Mouse (Mus musculus) kidney, postnatal 0 days (tissue): Measurements from ENCODE around the gene Col25a1. TPM values are rescaled to one million over a fixed set of nuclear protein-coding genes. Genes with fewer than 3 reads are reported as not detected.

Experiments used
- ATAC-seq: fragments of 200-750 bp; cut with Nextera tagmentation; replicated peaks from 2 replicates; pipeline ENCODE4 v1.8.0; 2017; ENCODE audit warnings: low read depth, moderate number of reproducible peaks, moderate TSS enrichment, moderate library complexity; ENCODE audit not compliant: low FRiP score
- DNase-seq: peaks from one replicate; pipeline ENCODE4 v3.0.0-alpha.2; 2016; ENCODE audit warnings: low spot score
- H3K27ac ChIP-seq: fragments of 300-500 bp; sonication (generic); 2 replicates; pipeline ENCODE4 v1.5.1; 2014; ENCODE audit warnings: mild to moderate bottlenecking
- H3K27me3 ChIP-seq: fragments of 300-500 bp; sonication (generic); 2 replicates; pipeline ENCODE4 v1.6.1; 2014; ENCODE audit warnings: low read length, mixed read lengths; ENCODE audit not compliant: insufficient read depth
- H3K36me3 ChIP-seq: fragments of 300-500 bp; sonication (generic); 2 replicates; pipeline ENCODE4 v1.6.1; 2014; ENCODE audit warnings: low read length, mixed read lengths; ENCODE audit not compliant: insufficient read depth
- H3K4me1 ChIP-seq: fragments of 300-500 bp; sonication (generic); replicated peaks from 2 replicates; pipeline ENCODE4 v1.6.1; 2014; ENCODE audit warnings: antibody characterized with exemption, low read length, mixed read lengths; ENCODE audit not compliant: insufficient read depth
- H3K4me2 ChIP-seq: fragments of 300-500 bp; sonication (generic); 2 replicates; pipeline ENCODE4 v1.6.1; 2014; ENCODE audit warnings: mild to moderate bottlenecking, low read length, moderate library complexity, mixed read lengths
- H3K4me3 ChIP-seq: fragments of 300-500 bp; sonication (generic); replicated peaks from 2 replicates; pipeline ENCODE4 v1.5.1; 2014; ENCODE audit warnings: low read depth, low read length
- H3K9ac ChIP-seq: fragments of 300-500 bp; sonication (generic); 2 replicates; pipeline ENCODE4 v1.6.1; 2014; ENCODE audit warnings: low read depth, low read length
- H3K9me3 ChIP-seq: fragments of 300-500 bp; sonication (generic); replicated peaks from 2 replicates; pipeline ENCODE4 v1.6.1; 2016; ENCODE audit warnings: low read length, inconsistent platforms, mixed read lengths
- CTCF ChIP-seq: IDR thresholded peaks from 2 replicates; pipeline ENCODE4 v1.5.1; 2016; ENCODE audit warnings: antibody characterized with exemption, low read depth, mild to moderate bottlenecking, moderate library complexity
- WGBS: fragments of 180-500 bp; shearing (Covaris S2); extraction: QIAGEN DNeasy Blood & Tissue Kit; methylation state at CpG from one replicate; pipeline ENCODE4 v1.1.7; 2014; 5-methylcytosine and 5-hydroxymethylcytosine counted together
- polyA plus RNA-seq: library from polyadenylated mRNA; unstranded; fragments of >200 nt; fragmentation: Nextera tagmentation; extraction: Ambion mirVana; gene quantifications from 2 replicates; pipeline ENCODE4 v1.2.1, GENCODE M21; 2015

The Col25a1 gene
- polyA plus RNA-seq, 1 experiment from 2014 or later = 1.4 TPM

DNA sequence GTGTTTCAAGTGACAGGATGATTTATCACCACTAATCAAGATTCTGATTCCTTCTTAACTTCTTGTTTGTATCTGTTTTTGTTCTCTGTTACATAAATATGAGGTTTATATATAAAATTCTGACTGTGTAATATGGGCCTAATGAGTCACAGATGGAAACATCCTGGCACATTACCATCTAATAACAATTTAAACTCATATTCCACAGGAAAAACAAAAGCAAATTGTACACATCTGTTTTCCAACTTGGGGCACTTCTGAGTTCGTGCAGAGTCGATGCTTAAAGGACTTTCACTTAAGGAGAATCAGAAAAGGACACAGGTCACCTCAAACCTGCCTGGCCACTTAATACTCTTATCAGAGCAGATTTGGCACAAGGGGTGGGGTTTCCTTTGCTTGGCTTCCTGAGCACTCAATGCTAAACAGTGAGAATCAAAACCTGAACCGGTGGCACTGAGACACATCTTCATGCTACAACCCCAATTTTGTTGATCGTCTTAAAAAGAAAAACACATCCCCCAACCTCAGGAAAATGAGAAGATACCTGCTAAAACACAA, 342.0 kb downstream of the Col25a1 start:
- Histone ChIP-seq H3K4me2 (no peak overlapping the region), H3K9me3 (no peaks in the 10 kb centered on the region), H3K27ac (no peak overlapping the region), H3K4me1 (no peaks in the 10 kb centered on the region), H3K9ac (no peak overlapping the region), H3K36me3 (no peaks in the 10 kb centered on the region), H3K27me3 (no peaks in the 10 kb centered on the region), H3K4me3 (no peak overlapping the region)
- DNase-seq (no peak), ATAC-seq (no peak)
- WGBS = 35% methylated on average over 4 of the region's 4 CpGs
- TF ChIP-seq CTCF = no peak

DNA sequence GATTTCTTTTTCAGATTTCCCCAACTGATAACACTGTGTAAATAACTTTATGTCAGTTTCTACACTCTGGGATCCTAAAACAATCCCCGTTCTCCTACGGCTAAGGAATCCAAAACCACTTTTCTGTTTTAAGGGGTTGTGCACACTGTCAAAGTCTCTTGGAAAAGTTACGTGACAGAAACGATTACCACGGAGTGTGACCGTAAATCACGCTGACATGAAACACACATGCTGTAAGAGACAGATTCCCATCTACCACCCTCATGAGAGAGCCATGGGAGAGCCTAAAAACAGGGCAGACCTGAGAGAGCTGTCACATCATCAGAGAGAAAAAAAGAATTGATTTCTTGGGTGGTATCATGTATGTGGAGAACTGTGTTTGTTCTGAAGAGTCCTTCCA, 342.7 kb downstream of the Col25a1 start:
- 22% methylated on average over 7 of the region's 7 CpGs for WGBS
- no peak overlapping the region for H3K4me2 ChIP-seq
- peak; percentile 6 for DNase-seq

DNA sequence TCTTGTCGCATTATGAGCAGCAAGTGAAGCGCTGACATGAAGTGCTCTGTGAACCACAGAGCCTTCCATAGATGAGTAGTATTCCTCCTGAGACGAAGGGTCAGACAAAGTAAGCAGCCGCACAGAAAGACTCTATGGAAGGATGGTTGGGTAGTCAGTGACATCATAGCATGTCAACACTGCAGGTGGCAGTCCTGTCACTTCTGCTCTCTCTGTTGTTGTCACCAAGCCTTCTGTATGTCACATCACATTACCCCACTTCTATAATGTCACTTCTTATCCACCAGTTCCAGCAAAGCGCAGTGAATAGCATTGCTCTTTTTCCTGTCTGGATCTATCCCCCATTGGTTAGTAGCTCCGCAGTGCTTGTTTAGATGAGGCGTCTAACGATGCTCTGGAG, 351.2 kb downstream of the Col25a1 start:
- H3K27ac ChIP-seq = no peak overlapping the region
- no peaks in the 10 kb centered on the region for H3K27me3 ChIP-seq
- WGBS = 92% methylated on average over 8 of the region's 8 CpGs
- no peak overlapping the region for H3K4me2 ChIP-seq
- H3K9ac ChIP-seq = no peak overlapping the region
- no peak overlapping the region for H3K4me3 ChIP-seq
- no peaks in the 10 kb centered on the region for H3K4me1 ChIP-seq
- H3K36me3 ChIP-seq = no peaks in the 10 kb centered on the region
- H3K9me3 ChIP-seq = no peaks in the 10 kb centered on the region
- TF ChIP-seq CTCF = no peak
- DNase-seq (no peak), ATAC-seq (no peak)

More for the DNA sequence above, 342.7 kb downstream of the Col25a1 start:
- Histone ChIP-seq H3K36me3 (no peaks in the 10 kb centered on the region), H3K4me3 (no peak overlapping the region), H3K4me1 (no peaks in the 10 kb centered on the region), H3K27ac (no peak overlapping the region), H3K9ac (no peak overlapping the region), H3K27me3 (no peaks in the 10 kb centered on the region), H3K9me3 (no peaks in the 10 kb centered on the region)
- no peak for TF ChIP-seq CTCF
- ATAC-seq = no peak

DNA sequence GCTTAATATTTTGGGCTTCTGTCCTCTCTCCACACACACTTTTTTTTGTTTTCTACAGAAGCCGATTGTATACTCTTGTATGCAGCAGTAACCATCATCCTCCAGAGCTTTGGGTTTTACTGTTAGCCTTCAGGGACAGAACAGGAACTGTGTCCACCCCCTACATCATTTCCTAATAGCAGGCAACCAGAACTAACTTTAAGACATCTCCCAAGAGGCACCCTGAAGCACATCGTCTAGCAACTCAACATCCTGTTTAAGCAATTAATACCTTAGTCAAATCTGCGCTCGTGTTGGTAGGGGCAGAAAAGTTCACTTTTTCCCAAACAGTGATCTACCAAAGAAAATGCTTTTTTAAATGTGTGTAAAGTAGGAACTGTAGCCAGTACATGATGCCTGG, 357.5 kb downstream of the Col25a1 start:
- Histone ChIP-seq H3K36me3 (no peaks in the 10 kb centered on the region), H3K27me3 (no peaks in the 10 kb centered on the region), H3K9ac (no peak overlapping the region), H3K4me1 (no peaks in the 10 kb centered on the region), H3K4me2 (no peak overlapping the region), H3K4me3 (no peak overlapping the region), H3K9me3 (no peaks in the 10 kb centered on the region), H3K27ac (no peak overlapping the region)
- DNase-seq (no peak), ATAC-seq (no peak)
- 56% methylated on average over 4 of the region's 4 CpGs for WGBS
- no peak for TF ChIP-seq CTCF

DNA sequence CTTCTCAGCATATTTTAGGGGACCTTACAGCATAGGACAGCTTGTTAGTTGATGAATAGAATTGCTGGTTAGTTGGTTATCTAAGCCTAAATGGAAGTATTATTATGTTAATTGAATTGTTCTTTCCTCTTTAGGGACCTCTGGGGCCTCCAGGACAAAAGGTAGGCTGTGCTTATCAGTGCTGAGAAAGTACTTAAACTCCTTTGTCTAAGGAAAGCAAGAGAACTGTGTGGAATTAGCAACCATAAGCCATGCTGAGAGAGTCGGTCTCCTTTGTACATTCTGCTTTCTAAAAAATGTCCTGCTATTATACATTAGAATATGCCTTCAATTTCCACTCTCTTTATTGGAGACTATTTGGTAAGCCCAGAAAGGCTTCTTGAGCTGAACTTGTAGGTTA, 362.9 kb downstream of the Col25a1 start:
- Histone ChIP-seq H3K27me3 (no peaks in the 10 kb centered on the region), H3K4me2 (no peak overlapping the region), H3K4me1 (no peaks in the 10 kb centered on the region), H3K9me3 (no peaks in the 10 kb centered on the region), H3K4me3 (no peak overlapping the region), H3K36me3 (no peaks in the 10 kb centered on the region), H3K9ac (no peak overlapping the region), H3K27ac (no peak overlapping the region)
- DNase-seq = no peak
- 72% methylated on average over 1 of the region's 1 CpGs for WGBS
- ATAC-seq = no peak
- no peak for TF ChIP-seq CTCF

DNA sequence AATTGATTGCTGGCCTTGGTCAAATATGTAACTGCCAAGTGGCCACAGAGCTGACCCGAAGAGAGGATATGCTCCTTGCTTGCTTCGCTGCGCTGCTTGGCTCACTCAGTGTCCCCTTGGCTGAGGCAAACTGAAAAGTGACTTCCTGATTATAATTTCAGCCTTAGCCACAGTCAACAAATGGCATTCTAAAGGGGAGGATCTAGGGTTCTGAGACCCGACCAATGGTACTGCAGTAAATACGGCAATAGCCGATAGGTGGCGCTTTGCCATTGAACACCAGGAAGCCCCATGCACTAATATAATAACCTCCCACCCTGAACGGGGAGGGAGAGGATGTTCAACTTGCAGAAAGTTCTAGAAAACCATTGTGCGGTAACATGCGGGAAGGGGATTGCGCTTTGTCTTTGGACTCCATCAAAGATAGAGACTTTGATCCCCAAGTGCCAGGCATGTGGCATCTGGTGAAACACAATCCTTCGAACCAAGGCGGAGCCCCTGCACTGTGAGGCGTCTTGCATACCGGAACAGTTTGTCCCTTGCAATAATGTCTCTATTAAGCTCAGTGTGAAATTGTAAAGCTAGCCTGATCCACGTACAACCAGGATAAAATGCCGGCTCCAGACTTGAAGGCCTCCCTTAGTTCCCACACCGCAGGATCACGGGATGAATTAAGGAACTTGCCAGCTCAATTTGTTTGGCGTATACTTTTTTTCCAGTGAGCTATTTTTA, 363.5 kb downstream of the Col25a1 start:
- H3K4me2 ChIP-seq = no peak overlapping the region
- no peaks in the 10 kb centered on the region for H3K36me3 ChIP-seq
- WGBS = 84% methylated on average over 20 of the region's 20 CpGs
- H3K4me3 ChIP-seq = no peak overlapping the region
- H3K27me3 ChIP-seq = no peaks in the 10 kb centered on the region
- no peak overlapping the region for H3K27ac ChIP-seq
- H3K9me3 ChIP-seq = no peaks in the 10 kb centered on the region
- no peak overlapping the region for H3K9ac ChIP-seq
- DNase-seq (no peak), ATAC-seq (no peak)
- TF ChIP-seq CTCF = peak; percentile 27; the same call in 1 of the 2 replicates
- H3K4me1 ChIP-seq = no peaks in the 10 kb centered on the region

DNA sequence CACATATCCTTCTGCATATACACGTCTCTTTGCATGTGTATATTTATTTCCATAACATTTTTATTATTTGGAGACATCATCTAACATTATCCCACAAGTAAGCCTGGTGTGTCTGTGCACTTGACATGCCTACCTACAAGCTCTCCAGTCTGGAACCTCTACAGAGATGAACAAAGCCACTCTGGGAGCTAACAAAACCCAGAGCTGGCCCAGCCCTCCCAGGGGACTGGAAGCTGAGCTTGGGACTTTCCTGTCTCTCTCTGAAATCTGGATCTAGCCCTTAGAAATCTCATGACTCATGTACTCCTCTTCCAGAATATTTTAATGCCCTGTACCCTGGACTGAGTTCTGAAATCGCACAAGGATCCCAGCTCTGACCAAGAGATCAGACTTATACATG, 365.7 kb downstream of the Col25a1 start:
- H3K9me3 ChIP-seq = no peaks in the 10 kb centered on the region
- H3K27me3 ChIP-seq = no peaks in the 10 kb centered on the region
- ATAC-seq (no peak), DNase-seq (no peak)
- 87% methylated on average over 2 of the region's 2 CpGs for WGBS
- H3K27ac ChIP-seq = no peak overlapping the region
- H3K4me2 ChIP-seq = no peak overlapping the region
- no peaks in the 10 kb centered on the region for H3K36me3 ChIP-seq
- no peak overlapping the region for H3K4me3 ChIP-seq
- H3K9ac ChIP-seq = no peak overlapping the region
- no peaks in the 10 kb centered on the region for H3K4me1 ChIP-seq
- TF ChIP-seq CTCF = no peak
